Mouse (Mus musculus) thymus, adult 18-20 months (tissue): Measurements from ENCODE around the gene Pkd2.
"Not testable (repeated sequence)": the region's sequence is repeated elsewhere in the genome, so short reads cannot be mapped to it uniquely, and the experiment has no call there.

ENCODE experiments used
- DNase-seq, 2 experiments: peaks; one replicate each; pipeline ENCODE4 v3.0.0; 2022; ENCODE audit warnings: mixed read lengths in 2 of 2

Gene Pkd2

GRCm38 (mm10) chr5:104458832-104459705 lies at the start of gene Pkd2:
Gene Pkd2 (plus strand): TSS chr5:104459450.
- no peak for DNase-seq

GRCm38 (mm10) chr5:104415999-104416398 lies 43.3 kb upstream of the Pkd2 start:
- DNase-seq, result no peak

- DNase-seq, result no peak
Observed at GRCm38 (mm10) chr5:104417028-104417427, 42.2 kb upstream of the Pkd2 start.

GRCm38 (mm10) chr5:104417721-104418120 lies 41.5 kb upstream of the Pkd2 start:
- DNase-seq, result no peak

- no peak for DNase-seq
Observed at GRCm38 (mm10) chr5:104422039-104422438, 37.2 kb upstream of the Pkd2 start.

GRCm38 (mm10) chr5:104423861-104424260 lies 35.4 kb upstream of the Pkd2 start:
- DNase-seq, result no peak

- no peak for DNase-seq
Observed at GRCm38 (mm10) chr5:104425949-104426348, 33.3 kb upstream of the Pkd2 start.

GRCm38 (mm10) chr5:104432886-104433285 lies 26.4 kb upstream of the Pkd2 start:
- no peak for DNase-seq

GRCm38 (mm10) chr5:104433968-104434565 lies 25.2 kb upstream of the Pkd2 start:
- DNase-seq, result no peak

- DNase-seq, result no peak
Observed at GRCm38 (mm10) chr5:104434835-104435301, 24.4 kb upstream of the Pkd2 start, which contains the start of gene Spp1. Gene Spp1 (plus strand): TSS chr5:104435118.

GRCm38 (mm10) chr5:104436406-104437076 lies 22.7 kb upstream of the Pkd2 start:
- DNase-seq, result no peak

GRCm38 (mm10) chr5:104442396-104442795 lies 16.9 kb upstream of the Pkd2 start:
- DNase-seq, result no peak

- DNase-seq, result no peak
Observed at GRCm38 (mm10) chr5:104442850-104443249, 16.4 kb upstream of the Pkd2 start.

- DNase-seq, result no peak
Observed at GRCm38 (mm10) chr5:104446156-104446555, 13.1 kb upstream of the Pkd2 start.

GRCm38 (mm10) chr5:104448346-104448745 lies 10.9 kb upstream of the Pkd2 start:
- not testable (repeated sequence) for DNase-seq

- no peak for DNase-seq
Observed at GRCm38 (mm10) chr5:104449491-104449890, 9.8 kb upstream of the Pkd2 start.

- no peak for DNase-seq
Observed at GRCm38 (mm10) chr5:104453075-104453474, 6.2 kb upstream of the Pkd2 start.

- DNase-seq, result no peak
Observed at GRCm38 (mm10) chr5:104454564-104454963, 4.7 kb upstream of the Pkd2 start.

GRCm38 (mm10) chr5:104459706-104460455 lies 631 bp downstream of the Pkd2 start:
- no peak for DNase-seq

GRCm38 (mm10) chr5:104460456-104460838 lies 1.2 kb downstream of the Pkd2 start:
- DNase-seq, result no peak

- no peak for DNase-seq
Observed at GRCm38 (mm10) chr5:104460856-104461255, 1.6 kb downstream of the Pkd2 start.

GRCm38 (mm10) chr5:104465279-104465678 lies 6.0 kb downstream of the Pkd2 start:
- DNase-seq, result no peak

- no peak for DNase-seq
Observed at GRCm38 (mm10) chr5:104465731-104466130, 6.5 kb downstream of the Pkd2 start.
